Mouse (Mus musculus): ENCODE measurements around the gene Alb. TPM values are rescaled to one million over a fixed set of nuclear protein-coding genes. Genes with fewer than 3 reads are reported as not detected.

Gene Alb
- polyA plus RNA-seq, 1 experiment from 2014 or later, result 1.8 TPM

Other genes with a start within 250 kb of the Alb start
- 35.5 and 42.9 TPM in 2 replicates for gene Cox18, start 236.9 kb upstream of the Alb start, polyA plus RNA-seq (2015; fragmentation: Nextera tagmentation; extraction: Ambion mirVana)
- gene Ankrd17, start 94.3 kb upstream of the Alb start, polyA plus RNA-seq (2015; fragmentation: Nextera tagmentation; extraction: Ambion mirVana), result 31.5 and 33.0 TPM in 2 replicates
- gene Gm9958, start 93.7 kb upstream of the Alb start, polyA plus RNA-seq (2015; fragmentation: Nextera tagmentation; extraction: Ambion mirVana), result 8.8 TPM in 2 replicates
- 0.84 and 113 TPM in 2 replicates for gene Afp, start 29.8 kb downstream of the Alb start, polyA plus RNA-seq (2015; fragmentation: Nextera tagmentation; extraction: Ambion mirVana)
- 0.50 TPM in 1 of 2 replicates, not detected in the other for gene Afm, start 58.0 kb downstream of the Alb start, polyA plus RNA-seq (2015; fragmentation: Nextera tagmentation; extraction: Ambion mirVana)
- gene 5830473C10Rik, start 100.2 kb downstream of the Alb start, polyA plus RNA-seq (2015; fragmentation: Nextera tagmentation; extraction: Ambion mirVana), result not detected in 2 replicates
- gene Rassf6, start 179.8 kb downstream of the Alb start, polyA plus RNA-seq (2015; fragmentation: Nextera tagmentation; extraction: Ambion mirVana), result 1.3 and 1.5 TPM in 2 replicates